Mouse (Mus musculus) T-helper 1 cell (primary cell): Measurements from ENCODE around the gene Ces3b.
"Not testable (repeated sequence)": the region's sequence is repeated elsewhere in the genome, so short reads cannot be mapped to it uniquely, and the experiment has no call there.

Experiments used
- in situ Hi-C: fragments of 300-600 bp; cut with MboI, MseI; formaldehyde crosslinking; loops from one replicate; pipeline ENCODE4 v1.15.1; 2025; ENCODE audit warnings: high pct_unique_total_duplicates

Ces3b gene

GRCm38 (mm10) chr8:105083449-105084050, at the start of gene Ces3b:
Gene Ces3b (plus strand): TSS chr8:105083753.
- in situ Hi-C loops = no loop called here

DNA sequence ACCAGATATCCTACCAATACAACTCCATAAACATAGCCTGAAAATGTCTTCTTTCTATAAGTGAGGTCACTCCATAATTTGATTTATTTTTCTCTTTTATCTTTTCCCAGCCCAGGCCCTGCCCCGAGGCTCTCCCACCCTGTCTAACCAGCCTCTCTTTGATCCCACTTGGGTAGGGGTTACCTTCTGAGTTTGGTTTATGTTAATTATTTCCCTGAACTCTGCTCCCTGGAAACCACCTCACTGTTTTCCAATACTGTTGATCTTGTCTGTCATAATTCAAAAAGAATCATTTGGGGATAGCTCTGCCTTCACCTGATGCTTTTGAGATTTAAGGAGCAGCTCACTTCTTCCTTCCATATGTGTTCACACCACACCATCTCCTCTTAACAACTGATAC, 40.0 kb upstream of the Ces3b start:
- in situ Hi-C loops = no loop called here

DNA sequence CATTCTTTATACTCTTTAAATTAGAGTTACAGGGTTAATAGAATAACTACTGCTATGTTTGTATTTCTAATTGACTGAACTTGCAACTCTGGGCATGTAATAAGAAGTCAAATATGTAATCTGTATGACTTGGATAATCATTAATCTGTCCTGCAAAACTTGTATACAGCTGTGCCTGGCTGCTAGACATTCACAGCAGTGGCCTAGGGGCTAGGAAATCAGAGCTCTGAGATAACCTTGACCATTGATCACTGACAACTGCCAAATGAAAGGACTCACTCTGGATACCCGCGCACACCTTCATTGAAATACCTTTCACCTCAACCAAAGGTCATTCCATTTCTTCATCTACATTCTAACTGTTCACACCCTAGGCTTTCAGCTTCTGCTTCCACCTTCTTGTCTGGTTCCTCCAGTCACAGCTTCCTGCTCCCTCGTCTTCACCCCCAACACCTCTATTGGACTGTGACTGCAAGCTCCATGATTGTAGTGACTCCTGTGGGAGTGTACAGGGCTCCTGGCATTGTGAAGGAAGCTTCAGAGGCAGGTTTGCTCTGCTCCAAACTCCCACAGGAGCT, 37.6 kb upstream of the Ces3b start:
- in situ Hi-C loops = no loop called here

GRCm38 (mm10) chr8:105048371-105048854, 35.1 kb upstream of the Ces3b start, which contains the start of gene Ces3a:
Gene Ces3a (plus strand): TSS chr8:105048601.
- in situ Hi-C loops = no loop called here

GRCm38 (mm10) chr8:105056211-105056610, 27.3 kb upstream of the Ces3b start:
- in situ Hi-C loops = no loop called here

DNA sequence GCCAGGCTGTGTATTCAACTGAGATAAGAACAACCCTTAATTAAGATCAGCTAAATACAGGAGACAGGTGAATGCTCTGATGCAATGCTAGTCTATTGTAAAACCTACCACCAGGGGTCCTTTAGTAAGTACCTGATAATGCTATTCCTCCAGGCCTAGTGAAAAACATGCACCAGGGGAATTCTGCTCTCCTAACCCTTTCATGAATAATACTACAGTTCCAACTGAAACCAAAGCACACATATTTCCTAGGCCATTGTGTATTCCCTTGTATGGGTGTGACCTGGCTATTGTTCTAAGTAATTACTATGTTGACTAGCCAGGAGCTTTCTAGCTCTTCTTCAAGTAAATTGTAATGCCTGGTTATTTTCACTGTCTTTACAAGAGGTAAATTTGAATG, 23.5 kb upstream of the Ces3b start:
- in situ Hi-C loops = no loop called here

DNA sequence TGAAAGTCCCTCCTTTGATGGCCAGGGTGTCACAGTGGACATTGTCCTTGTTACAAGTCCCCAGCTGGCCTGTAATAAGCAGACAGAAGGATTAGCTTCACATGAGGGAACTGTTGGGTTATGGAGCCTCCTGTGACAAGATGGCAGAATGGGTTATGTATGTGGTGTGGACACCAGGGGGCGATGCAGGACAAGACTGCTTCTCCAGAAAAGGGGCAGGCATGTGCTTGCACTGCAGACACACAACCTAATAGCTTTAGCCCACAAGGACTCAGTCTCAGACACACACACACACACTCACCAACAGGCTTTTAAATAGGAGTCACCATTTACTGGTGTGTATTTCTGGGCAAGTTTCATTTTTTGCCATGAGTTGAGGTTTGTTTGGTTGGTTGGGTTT, 16.8 kb upstream of the Ces3b start:
- in situ Hi-C loops = no loop called here

DNA sequence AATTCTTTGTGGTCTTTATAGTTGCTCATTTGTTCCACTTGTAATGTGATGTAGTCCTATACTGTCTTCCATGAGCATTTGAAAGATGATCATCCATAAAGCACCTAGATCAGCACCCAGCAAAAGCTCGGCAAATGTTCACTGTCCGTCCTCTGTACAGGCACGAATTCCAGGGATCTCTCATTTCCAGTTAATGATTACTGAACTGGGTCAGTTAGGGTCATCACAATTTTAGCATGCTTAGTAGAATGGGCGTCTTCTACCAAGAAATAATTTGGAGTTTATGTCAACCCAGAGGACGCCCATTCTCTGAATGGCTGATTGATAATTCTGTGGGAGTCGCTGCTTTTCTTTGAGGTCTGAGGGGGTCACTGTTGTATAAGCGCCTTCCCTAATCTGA, 15.6 kb upstream of the Ces3b start:
- in situ Hi-C loops = not testable (repeated sequence)

GRCm38 (mm10) chr8:105068971-105069370, 14.6 kb upstream of the Ces3b start:
- in situ Hi-C loops = no loop called here

DNA sequence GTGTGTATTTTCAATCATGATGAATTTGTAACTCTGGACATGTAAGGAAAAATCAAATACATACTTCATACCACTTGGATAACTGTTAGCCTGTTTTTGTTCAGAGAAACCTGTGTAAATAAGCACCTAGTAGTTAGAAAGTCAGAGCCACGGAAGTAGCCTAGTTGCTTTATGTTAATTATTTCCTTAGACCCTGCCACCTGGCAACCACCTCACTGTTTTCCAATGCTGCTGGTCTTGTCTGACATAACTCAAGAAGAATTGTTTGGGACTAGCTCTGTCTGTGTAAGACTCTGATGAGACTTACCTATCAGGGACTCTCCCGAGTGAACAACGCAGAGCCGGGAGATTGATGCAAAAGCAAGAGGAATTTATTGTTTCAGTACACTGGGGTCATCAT, 7.0 kb upstream of the Ces3b start:
- in situ Hi-C loops = no loop called here

DNA sequence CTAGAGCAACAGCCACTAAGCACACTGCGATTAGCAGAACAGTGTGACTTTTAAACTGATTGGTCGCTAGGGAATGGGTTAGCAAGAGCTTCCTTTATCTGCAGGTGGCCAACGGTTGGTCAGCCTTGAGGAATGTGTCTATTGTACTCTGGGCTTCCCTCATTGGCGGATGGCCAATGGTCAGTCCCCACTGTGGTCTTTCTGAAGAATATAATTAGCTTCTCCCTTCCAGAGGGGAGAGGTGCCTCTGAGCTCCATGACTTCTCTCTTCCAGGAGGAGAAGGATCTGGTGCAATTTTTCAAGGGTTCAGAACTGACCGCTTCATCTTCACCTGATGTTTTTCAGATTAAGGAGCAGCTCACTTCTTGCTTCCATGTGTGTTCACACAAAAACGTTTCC, 6.5 kb upstream of the Ces3b start:
- in situ Hi-C loops = no loop called here

- in situ Hi-C loops = no loop called here
These were observed 5.0 kb upstream of the Ces3b start for GRCm38 (mm10) chr8:105078591-105078990.

DNA sequence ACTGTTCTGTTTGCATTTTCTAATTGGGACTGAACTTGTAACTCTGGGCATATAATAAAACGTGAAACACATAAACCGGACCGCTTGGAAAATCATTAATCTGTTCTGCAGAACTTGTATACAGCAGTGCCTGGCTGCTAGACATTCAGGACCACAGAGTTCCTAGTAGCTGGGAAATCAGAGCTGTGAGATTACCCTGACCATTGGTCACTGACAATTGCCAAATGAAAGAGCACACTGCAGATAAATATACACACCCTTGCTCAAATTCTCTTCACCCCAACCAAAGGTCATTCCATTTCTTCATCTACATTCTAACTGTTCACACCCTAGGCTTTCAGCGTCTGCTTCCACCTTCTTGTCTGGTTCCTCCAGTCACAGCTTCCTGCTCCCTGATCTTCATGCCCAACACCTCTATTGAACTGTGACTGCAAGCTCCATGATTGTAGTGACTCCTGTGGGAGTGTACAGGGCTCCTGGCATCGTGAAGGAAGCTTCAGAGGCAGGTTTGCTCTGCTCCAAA, 2.7 kb upstream of the Ces3b start:
- in situ Hi-C loops = no loop called here

GRCm38 (mm10) chr8:105088166-105088565, 4.6 kb downstream of the Ces3b start:
- in situ Hi-C loops = not testable (repeated sequence)

DNA sequence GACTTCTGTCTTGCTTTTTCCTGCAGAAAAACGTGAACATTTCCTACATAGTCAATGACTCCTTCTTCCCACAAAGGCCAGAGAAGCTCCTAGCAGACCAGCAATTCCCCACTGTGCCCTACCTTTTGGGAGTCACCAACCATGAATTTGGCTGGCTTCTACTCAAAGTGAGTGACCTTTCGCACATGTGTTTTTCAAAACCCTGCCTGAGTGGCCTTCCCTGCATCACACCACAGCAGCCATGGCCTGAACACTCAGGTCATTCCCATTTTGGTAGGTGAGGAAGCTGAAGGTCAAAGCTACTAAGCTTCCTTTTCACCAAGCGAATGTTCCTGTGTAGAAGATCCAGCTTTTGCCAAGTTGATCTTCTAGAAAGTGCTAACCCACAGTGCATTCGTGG, 5.0 kb downstream of the Ces3b start:
- in situ Hi-C loops = no loop called here

DNA sequence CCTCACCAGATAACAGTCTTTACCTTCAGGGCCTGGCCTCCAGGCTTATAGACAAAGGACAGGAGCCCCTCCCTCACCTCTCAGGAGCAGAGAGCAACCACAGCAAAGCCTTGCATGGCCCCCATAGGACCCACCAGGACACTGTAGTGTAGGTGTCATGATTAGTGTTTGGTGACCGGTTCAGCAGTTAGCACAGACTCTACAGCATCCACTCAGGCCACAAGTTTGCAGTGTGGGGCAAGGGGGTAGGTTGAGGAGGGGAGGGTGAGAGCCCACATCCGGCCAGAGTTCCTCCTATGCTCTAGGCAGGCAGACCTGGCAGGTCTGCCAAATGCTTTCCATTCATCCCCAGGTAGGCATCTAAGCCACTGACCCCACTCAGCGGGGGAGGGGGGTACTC, 10.4 kb downstream of the Ces3b start:
- in situ Hi-C loops = no loop called here

DNA sequence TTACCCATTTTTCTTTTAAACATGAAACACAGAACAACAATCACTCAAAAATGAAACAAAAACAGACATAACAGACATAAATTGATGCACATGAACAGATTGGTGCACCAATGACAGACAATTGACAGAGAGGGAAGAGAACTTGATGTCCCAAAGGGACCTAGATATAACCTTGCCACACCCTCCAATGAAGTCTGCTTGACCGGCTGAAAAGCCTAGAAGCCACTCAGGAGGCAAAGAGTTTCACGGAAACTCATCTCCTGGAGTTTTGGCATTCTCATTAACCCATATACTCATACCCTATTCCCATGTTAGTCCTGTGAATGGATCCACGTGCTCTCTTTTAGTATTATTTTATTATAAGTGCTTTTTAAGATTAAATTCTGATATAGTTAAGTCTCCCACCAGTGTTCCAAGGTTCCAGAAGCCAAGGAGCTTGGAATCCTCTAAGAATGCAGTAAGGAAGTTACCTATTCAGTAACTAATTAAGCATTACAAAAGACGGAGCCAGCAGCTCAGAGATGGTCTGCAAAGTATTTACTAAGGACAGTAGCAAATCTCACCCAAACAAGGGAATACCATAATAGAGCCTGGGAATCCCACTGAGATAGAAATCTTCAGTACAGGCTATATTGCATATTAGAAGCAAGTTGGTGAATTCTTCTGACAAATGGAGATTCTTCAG, 18.7 kb downstream of the Ces3b start:
- in situ Hi-C loops = not testable (repeated sequence)

- in situ Hi-C loops = not testable (repeated sequence)
These were observed 20.1 kb downstream of the Ces3b start for GRCm38 (mm10) chr8:105103701-105104100.

GRCm38 (mm10) chr8:105104220-105104619, 20.7 kb downstream of the Ces3b start:
- in situ Hi-C loops = no loop called here

- in situ Hi-C loops = no loop called here
These were observed 46.3 kb downstream of the Ces3b start for GRCm38 (mm10) chr8:105129864-105130263.

GRCm38 (mm10) chr8:105131509-105131908, 48.0 kb downstream of the Ces3b start, which contains the start of gene Ces4a:
Gene Ces4a (plus strand): TSS chr8:105131800.
- in situ Hi-C loops = no loop called here

DNA sequence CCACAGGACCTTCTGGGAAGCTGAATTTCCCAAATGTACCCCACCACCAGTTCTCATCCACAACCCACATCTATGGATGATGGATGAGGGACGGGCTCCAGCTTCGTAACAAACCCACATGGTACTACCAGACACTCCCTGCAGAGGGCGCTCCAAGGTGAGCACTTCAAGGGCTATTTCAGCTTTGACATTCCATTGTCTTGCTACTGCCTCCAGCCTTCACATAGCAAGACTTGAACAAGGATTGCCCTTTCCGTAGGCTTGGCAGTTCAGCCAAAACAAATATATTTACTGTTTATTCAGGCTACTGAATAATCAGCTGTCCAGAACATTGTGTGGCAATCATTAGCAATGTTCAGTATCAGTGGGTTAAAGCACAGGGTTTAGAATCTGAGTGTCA, 54.9 kb downstream of the Ces3b start:
- in situ Hi-C loops = no loop called here

DNA sequence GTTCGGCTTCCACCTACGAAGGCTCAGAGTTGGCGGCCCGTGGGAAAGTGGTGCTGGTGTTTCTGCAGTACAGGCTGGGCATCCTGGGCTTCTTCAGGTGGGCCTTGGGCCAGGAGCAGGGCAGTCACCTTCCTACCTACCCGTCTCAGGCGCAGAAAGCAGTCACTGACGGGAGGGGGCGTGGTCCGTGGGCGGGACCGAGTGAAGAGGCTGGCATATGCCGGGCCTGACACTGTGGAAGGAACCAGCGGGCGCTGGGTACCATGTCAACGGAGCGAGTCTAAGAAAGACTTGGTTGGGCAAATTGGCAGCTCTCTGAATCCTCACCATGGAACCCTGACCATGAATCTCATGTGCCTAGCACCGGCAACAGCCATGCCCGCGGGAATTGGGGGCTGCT, 58.8 kb downstream of the Ces3b start:
- in situ Hi-C loops = no loop called here
